Mouse (Mus musculus) neural tube, embryonic 12.5 days (tissue): Measurements from ENCODE around the gene Ttyh2. TPM values are rescaled to one million over a fixed set of nuclear protein-coding genes. Genes with fewer than 3 reads are reported as not detected.
A peak's percentile ranks its signal among the peaks of the same experiment; 100 is the strongest.

Experiments used
- ATAC-seq: fragments of 200-750 bp; cut with Nextera tagmentation; 2 replicates; pipeline ENCODE4 v1.8.0; 2017; ENCODE audit warnings: low read depth, mild to moderate bottlenecking, moderate TSS enrichment, moderate library complexity; ENCODE audit not compliant: low FRiP score
- H3K27ac ChIP-seq: fragments of 300-500 bp; sonication (generic); 2 replicates; pipeline ENCODE4 v1.5.1; 2016
- H3K27me3 ChIP-seq: fragments of 300-500 bp; sonication (generic); replicated peaks from 2 replicates; pipeline ENCODE4 v1.6.1; 2016; ENCODE audit warnings: mild to moderate bottlenecking
- H3K36me3 ChIP-seq: fragments of 300-500 bp; sonication (generic); 2 replicates; pipeline ENCODE4 v1.6.1; 2016; ENCODE audit warnings: mild to moderate bottlenecking
- H3K4me1 ChIP-seq: fragments of 300-500 bp; sonication (generic); 2 replicates; pipeline ENCODE4 v1.6.1; 2016
- H3K4me2 ChIP-seq: fragments of 300-500 bp; sonication (generic); replicated peaks from 2 replicates; pipeline ENCODE4 v1.6.1; 2016; ENCODE audit warnings: mild to moderate bottlenecking
- H3K4me3 ChIP-seq: fragments of 300-500 bp; sonication (generic); 2 replicates; pipeline ENCODE4 v1.5.1; 2016
- H3K9ac ChIP-seq: fragments of 300-500 bp; sonication (generic); 2 replicates; pipeline ENCODE4 v1.6.1; 2016; ENCODE audit warnings: mild to moderate bottlenecking
- H3K9me3 ChIP-seq: fragments of 300-500 bp; sonication (generic); 2 replicates; pipeline ENCODE4 v1.6.1; 2016; ENCODE audit warnings: mild to moderate bottlenecking
- WGBS: fragments of 180-500 bp; shearing (Covaris S2); methylation state at CpG from one replicate; pipeline ENCODE4 v1.1.7; 2016; 5-methylcytosine and 5-hydroxymethylcytosine counted together
- polyA plus RNA-seq: library from polyadenylated mRNA; unstranded; fragments of >200 nt; fragmentation: Nextera tagmentation; extraction: Ambion mirVana; gene quantifications from 2 replicates; pipeline ENCODE4 v1.2.1, GENCODE M21; 2016

Ttyh2 gene
- 21.6 and 23.8 TPM in 2 replicates for polyA plus RNA-seq

DNA sequence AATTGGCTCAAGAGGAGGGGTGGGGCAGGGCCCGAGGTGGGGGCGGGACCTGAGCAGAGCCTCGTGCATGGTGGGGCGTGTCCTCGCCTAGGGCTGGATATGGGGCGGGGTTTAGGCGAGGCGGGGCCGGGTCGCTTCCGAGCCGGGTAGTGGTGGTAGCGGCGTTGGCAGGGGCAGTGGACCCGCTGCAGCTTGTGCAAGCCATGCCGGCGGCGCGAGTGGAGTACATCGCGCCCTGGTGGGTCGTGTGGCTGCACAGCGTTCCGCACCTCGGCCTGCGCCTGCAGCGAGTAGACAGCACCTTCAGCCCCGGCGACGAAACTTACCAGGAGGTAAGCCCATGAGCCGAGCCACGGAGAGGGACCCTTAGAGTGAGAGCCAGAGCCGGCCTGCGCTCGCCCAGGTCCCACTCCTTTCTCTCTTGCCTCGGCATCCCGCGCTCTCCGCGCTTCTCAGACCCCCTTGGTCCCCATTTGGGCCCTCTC, at the start of gene Ttyh2:
Ttyh2 (plus strand) TSS at position 91 of the 485 bp plus-strand sequence.
- Histone ChIP-seq H3K36me3 (peaks cover 36% of the 10 kb centered on the region), H3K4me2 (peak within 1 kb of the TSS; percentile 91), H3K9ac (peak within 1 kb of the TSS; percentile 71), H3K27me3 (peaks cover 6% of the 10 kb centered on the region; the same call in 1 of the 2 replicates), H3K9me3 (no peaks in the 10 kb centered on the region), H3K4me1 (peaks cover 40% of the 10 kb centered on the region), H3K4me3 (peak within 1 kb of the TSS; percentile 53), H3K27ac (no peak within 1 kb of the TSS)
- under 1% methylated on average over 40 of the region's 40 CpGs for WGBS
- ATAC-seq = peak; percentile 86

DNA sequence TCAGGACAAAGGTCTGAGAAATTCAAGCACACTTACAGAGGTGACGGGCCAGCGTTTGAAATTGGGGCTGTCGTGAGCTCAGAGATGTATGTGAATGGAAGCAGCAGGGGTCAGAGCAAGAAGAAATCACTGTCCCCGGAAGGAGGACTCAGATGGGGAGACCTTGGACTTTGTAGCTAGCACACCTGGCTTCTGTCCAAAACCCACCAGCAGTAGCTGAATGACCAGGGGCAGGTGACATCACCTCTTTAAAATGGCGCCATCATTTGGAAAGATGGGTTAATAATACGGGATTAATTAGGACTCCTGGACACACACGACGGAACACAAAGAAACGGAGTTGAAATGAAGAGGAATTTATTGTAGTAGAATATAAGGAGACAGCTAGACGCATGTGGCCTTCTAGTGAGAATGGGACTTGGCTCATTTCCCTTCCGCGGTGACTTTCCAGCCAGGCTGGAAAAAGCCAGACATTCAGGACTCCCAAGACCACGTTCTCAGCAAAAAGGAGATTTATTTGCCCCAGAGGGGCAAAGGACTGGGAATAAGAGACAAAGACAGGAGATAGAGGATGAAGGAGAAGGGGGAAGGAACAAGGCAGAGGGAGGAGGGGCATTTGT, 49.0 kb upstream of the Ttyh2 start:
- WGBS = 49% methylated on average over 13 of the region's 13 CpGs
- no peaks in the 10 kb centered on the region for H3K27me3 ChIP-seq
- peaks cover 8% of the 10 kb centered on the region; the same call in 1 of the 2 replicates for H3K9me3 ChIP-seq
- no peak overlapping the region for H3K27ac ChIP-seq
- no peaks in the 10 kb centered on the region for H3K36me3 ChIP-seq
- H3K4me1 ChIP-seq = peaks cover 3% of the 10 kb centered on the region; the same call in 1 of the 2 replicates
- no peak overlapping the region for H3K4me3 ChIP-seq
- H3K4me2 ChIP-seq = no peak overlapping the region
- no peak for ATAC-seq
- H3K9ac ChIP-seq = no peak overlapping the region

DNA sequence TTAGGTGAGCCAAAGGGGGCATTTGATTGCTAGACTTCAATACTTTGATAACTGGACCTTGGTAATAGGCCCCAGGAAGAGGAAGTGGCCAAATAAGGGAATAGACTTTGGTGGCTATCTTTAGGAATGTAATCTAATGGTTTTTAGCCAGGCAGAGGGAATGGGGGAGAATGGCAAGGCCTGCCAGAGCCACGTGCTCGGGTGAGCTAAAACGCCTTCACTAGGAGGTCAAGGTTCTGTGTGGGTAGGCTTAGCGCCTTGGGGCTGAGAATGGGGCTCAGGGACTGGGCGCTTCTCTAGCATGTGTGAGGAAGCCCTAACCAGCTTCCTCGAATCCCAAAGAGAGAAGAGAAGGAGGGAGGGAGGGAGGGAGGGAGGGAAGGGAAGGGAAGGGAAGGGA, 48.2 kb upstream of the Ttyh2 start:
- Histone ChIP-seq H3K27me3 (no peaks in the 10 kb centered on the region), H3K4me3 (no peak overlapping the region), H3K36me3 (no peaks in the 10 kb centered on the region), H3K27ac (no peak overlapping the region), H3K9ac (no peak overlapping the region), H3K4me2 (no peak overlapping the region), H3K9me3 (peaks cover 8% of the 10 kb centered on the region; the same call in 1 of the 2 replicates), H3K4me1 (peaks cover 3% of the 10 kb centered on the region; the same call in 1 of the 2 replicates)
- ATAC-seq = no peak
- 89% methylated on average over 6 of the region's 6 CpGs for WGBS

DNA sequence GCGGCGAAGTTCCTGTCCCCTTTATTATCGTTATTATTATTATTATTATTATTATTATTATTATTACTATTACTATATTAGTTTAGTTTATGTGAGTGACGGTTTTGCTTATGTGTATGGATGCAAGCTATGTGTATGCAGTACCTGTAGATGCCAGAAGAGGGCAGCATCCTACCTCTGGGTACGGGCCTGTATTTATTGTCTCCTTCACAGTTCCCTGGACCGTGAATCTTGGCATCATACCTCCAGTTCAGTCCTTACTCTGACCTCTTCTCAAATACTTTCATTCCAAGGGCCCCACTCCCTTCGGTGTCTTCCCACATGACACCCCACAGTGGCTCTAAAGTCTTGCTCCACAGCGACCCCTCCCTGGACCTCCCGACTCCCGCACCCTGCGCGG, 47.2 kb upstream of the Ttyh2 start:
- H3K4me3 ChIP-seq = no peak overlapping the region
- whole genome bisulfite sequencing = 84% methylated on average over 12 of the region's 12 CpGs
- H3K4me2 ChIP-seq = no peak overlapping the region
- H3K27ac ChIP-seq = no peak overlapping the region
- no peak overlapping the region for H3K9ac ChIP-seq
- no peak for ATAC-seq
- H3K9me3 ChIP-seq = peaks cover 8% of the 10 kb centered on the region; the same call in 1 of the 2 replicates
- H3K27me3 ChIP-seq = no peaks in the 10 kb centered on the region
- H3K4me1 ChIP-seq = peaks cover 3% of the 10 kb centered on the region; the same call in 1 of the 2 replicates
- no peaks in the 10 kb centered on the region for H3K36me3 ChIP-seq

DNA sequence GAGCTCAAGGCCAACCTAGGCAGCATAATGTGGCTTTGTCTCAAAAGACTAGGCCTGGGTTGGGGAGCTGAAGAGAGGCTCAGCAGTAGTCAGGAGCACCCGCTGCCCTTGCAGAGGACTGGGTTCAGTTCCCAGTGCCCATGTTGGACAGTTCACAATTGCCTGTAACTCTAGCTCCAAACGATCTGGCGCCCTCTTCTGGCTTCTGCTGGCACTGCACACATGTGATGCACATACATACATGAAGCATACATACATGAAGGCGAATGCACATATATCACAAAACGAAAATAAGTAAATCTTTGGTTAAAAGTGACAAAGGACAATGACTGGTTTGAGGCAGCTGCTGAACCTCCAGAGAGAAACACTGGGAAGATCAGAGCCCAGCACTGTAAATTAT, 45.2 kb upstream of the Ttyh2 start:
- Histone ChIP-seq H3K9ac (no peak overlapping the region), H3K4me2 (no peak overlapping the region), H3K4me1 (peaks cover 3% of the 10 kb centered on the region; the same call in 1 of the 2 replicates), H3K36me3 (no peaks in the 10 kb centered on the region), H3K27me3 (no peaks in the 10 kb centered on the region), H3K9me3 (peaks cover 8% of the 10 kb centered on the region; the same call in 1 of the 2 replicates), H3K4me3 (no peak overlapping the region), H3K27ac (no peak overlapping the region)
- 83% methylated on average over 5 of the region's 5 CpGs for WGBS
- ATAC-seq = no peak

DNA sequence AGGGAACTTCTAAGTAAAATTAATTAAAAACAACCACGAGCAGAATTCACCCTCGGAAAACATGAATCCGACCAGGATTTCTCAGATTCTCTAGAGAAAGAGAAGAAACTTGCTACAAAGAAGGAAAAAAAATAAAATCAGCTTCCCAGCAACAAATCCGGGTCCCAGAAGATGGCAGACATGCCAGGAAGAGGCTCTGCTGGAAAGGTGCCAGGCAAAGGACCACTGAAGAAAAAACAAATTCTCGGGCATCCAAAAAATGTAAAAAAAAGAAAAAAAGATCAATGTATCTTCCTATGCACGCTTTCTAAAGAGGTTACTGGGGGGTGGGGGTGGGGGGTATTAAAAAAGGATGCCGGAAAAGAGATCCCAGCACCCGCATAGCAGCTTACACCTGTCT, 43.0 kb upstream of the Ttyh2 start:
- Histone ChIP-seq H3K4me2 (no peak overlapping the region), H3K36me3 (no peaks in the 10 kb centered on the region), H3K27ac (no peak overlapping the region), H3K27me3 (0 out of 2 replicates have a peak, but pooled peaks cover 5% of the 10 kb centered on the region), H3K9ac (no peak overlapping the region), H3K4me3 (no peak overlapping the region), H3K4me1 (peaks cover 14% of the 10 kb centered on the region), H3K9me3 (peaks cover 8% of the 10 kb centered on the region; the same call in 1 of the 2 replicates)
- WGBS = 81% methylated on average over 8 of the region's 8 CpGs
- no peak for ATAC-seq

DNA sequence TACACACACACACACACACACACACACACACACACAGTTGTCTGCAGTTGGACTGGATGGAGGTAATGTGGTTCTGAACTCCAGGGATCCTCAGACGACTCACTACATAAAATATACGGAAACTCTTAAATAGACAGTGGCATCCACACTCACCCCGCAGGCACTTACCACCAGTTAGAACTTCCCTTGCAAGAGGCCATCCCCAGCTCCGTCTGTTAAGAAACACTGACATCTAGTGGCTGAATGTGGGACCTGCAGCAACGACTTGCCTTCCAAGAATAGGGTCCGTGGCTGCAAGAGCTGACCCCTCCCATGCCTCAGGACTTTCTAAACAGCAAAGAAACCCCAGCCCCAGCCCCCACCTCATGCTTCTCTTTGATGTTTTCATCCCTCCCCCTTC, 38.9 kb upstream of the Ttyh2 start:
- Histone ChIP-seq H3K9me3 (no peaks in the 10 kb centered on the region), H3K27ac (no peak overlapping the region), H3K36me3 (no peaks in the 10 kb centered on the region), H3K9ac (no peak overlapping the region), H3K4me3 (no peak overlapping the region), H3K27me3 (peaks cover 25% of the 10 kb centered on the region), H3K4me2 (peak overlapping the region; percentile 43), H3K4me1 (peaks cover 28% of the 10 kb centered on the region)
- ATAC-seq = peak; percentile 65; the same call in 1 of the 2 replicates
- whole genome bisulfite sequencing = 0% methylated on average over 6 of the region's 6 CpGs

DNA sequence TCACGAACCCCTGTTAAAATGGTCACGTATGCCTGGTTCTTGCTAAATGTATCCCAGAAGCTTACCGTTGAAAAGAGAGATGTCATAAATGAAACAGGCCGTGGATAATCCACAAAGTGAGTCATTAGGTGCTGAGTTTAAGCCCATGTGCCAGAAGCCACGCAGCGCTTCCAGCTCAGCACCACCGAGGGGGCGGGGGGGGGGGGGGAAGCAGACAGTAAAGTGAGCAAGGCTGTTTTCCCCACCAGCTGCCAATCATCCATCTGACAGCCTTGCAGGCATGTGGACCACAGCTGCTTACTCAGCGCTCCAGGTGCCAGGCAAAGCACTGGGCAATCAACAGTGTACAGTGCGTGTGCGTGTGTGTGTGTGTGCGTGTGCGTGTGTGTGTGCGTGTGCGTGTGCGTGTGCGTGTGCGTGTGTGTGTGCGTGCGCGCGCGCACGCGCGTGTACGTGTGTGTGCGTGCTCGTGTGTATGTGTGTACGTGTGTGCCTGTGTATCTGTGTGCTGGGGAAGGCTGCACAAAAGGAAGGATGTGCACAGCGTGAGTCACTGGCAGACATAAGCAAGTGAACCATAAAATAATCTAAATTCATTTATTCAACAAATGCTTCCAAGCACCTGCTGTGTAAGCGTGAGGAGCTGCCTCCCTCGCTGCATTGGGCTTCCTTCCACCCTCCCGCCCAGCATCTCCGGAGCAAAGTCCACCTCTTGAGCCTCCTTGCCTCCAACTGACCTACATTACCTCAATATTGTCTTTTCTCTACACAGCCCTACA, 38.3 kb upstream of the Ttyh2 start:
- H3K9me3 ChIP-seq = no peaks in the 10 kb centered on the region
- no peaks in the 10 kb centered on the region for H3K36me3 ChIP-seq
- no peak overlapping the region for H3K4me3 ChIP-seq
- H3K27me3 ChIP-seq = peaks cover 25% of the 10 kb centered on the region
- peak; percentile 58; the same call in 1 of the 2 replicates for ATAC-seq
- H3K9ac ChIP-seq = no peak overlapping the region
- H3K4me1 ChIP-seq = peaks cover 28% of the 10 kb centered on the region
- H3K4me2 ChIP-seq = peak overlapping the region; percentile 43
- 61% methylated on average over 35 of the region's 35 CpGs for WGBS
- H3K27ac ChIP-seq = no peak overlapping the region

DNA sequence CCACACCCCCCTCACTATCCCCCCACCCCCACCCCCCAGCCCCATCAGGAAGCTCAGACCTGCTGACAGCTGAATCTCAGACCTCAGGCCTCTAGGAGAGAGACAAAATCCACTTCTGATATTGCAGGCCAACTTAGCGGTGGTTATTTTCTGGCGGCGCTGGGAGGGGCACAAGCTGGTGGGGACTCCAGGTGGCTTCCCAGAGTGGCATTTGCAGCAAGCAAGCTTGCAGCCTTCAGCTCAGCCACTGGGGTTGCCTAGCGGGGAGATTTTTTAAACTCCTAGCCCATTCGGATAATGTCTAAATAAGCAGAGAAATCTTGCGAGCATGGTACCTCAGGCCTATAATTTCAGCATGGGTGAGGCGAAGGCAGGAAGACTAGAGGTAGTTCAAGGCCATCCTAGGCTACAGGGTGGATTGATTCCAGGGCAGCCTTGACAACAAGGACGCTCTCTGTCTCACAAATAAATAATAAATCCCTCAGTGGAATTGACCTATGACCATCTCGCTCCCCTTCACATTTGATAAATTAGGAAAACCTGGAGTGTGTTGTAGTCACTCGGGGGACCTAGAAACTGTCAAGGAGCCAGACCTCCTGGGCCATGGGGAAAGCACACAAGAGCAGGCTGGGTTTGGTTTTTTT, 36.5 kb upstream of the Ttyh2 start:
- H3K4me2 ChIP-seq = no peak overlapping the region
- H3K9me3 ChIP-seq = no peaks in the 10 kb centered on the region
- peaks cover 28% of the 10 kb centered on the region for H3K4me1 ChIP-seq
- H3K27me3 ChIP-seq = peaks cover 25% of the 10 kb centered on the region
- H3K27ac ChIP-seq = no peak overlapping the region
- no peaks in the 10 kb centered on the region for H3K36me3 ChIP-seq
- no peak overlapping the region for H3K9ac ChIP-seq
- WGBS = 61% methylated on average over 10 of the region's 10 CpGs
- no peak overlapping the region for H3K4me3 ChIP-seq
- ATAC-seq = no peak

DNA sequence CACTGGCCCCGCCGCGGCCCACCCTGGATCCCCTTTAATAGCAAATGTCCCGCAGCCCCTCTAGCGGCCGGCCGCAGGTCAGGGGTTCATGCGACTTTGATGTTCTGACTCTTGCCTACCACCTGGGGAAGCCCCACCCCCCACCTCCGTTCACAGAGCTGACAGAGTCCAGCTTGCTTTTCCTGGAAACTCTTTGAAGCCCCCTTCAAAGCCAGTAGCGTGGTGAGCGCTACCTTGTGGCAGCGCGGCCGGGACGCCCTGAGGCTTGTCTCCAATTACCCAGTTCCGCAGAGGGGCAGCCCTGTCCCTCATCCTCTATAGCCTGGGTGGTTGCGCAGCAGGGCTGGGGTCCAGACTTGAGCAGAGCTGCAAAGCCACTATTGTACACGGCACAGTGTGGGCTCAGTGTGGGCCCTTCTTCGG, 35.5 kb upstream of the Ttyh2 start:
- no peaks in the 10 kb centered on the region for H3K9me3 ChIP-seq
- no peaks in the 10 kb centered on the region for H3K36me3 ChIP-seq
- no peak overlapping the region; the same call in 1 of the 2 replicates for H3K4me3 ChIP-seq
- H3K27ac ChIP-seq = no peak overlapping the region
- peaks cover 25% of the 10 kb centered on the region for H3K27me3 ChIP-seq
- H3K9ac ChIP-seq = no peak overlapping the region
- H3K4me1 ChIP-seq = peaks cover 28% of the 10 kb centered on the region
- H3K4me2 ChIP-seq = peak overlapping the region; percentile 34
- ATAC-seq = no peak
- WGBS = 2% methylated on average over 19 of the region's 19 CpGs

DNA sequence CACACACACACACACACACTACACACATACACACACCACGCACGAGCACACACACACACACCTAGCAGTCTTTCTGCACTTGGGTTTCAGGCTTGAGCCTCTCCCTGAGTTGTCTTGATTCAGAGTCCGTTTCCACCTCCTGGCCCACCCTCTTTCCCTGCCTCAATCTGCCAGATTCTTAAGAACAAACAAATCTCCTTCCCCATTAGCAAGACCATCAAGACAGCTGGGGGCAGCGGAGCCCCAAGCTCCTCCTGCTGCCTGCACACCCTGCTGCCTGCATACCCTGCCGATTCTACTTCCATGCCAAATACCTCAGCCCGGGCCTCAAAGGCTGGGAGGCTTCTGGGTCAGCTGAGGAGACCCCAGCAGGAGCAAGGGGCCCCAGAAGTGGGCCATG, 34.6 kb upstream of the Ttyh2 start:
- Histone ChIP-seq H3K36me3 (no peaks in the 10 kb centered on the region), H3K4me1 (peaks cover 28% of the 10 kb centered on the region), H3K4me3 (no peak overlapping the region), H3K9ac (no peak overlapping the region), H3K4me2 (no peak overlapping the region), H3K9me3 (no peaks in the 10 kb centered on the region), H3K27me3 (peaks cover 24% of the 10 kb centered on the region), H3K27ac (no peak overlapping the region)
- no peak for ATAC-seq
- WGBS = 39% methylated on average over 6 of the region's 6 CpGs

DNA sequence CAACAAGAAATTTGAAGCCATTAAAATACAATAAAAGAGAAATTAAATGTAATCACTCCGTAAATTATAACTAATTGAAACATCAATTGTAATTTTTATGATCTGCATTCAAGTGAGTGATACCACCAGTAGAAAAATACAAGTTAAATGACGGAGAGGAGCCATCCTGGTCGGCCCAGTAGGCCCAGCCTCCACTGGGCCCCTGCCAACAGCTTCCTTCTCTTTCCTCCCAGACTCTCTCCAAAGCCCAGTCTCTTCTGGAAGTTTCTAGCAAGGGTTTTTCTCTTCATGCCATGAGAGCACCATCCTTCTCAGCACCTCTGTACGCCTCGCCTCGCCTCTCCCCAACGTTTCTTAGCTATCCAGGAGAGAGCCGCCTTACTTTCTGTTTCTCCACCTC, 34.1 kb upstream of the Ttyh2 start:
- WGBS = 84% methylated on average over 8 of the region's 8 CpGs
- no peak overlapping the region for H3K9ac ChIP-seq
- H3K9me3 ChIP-seq = 0 out of 2 replicates have a peak, but pooled peaks cover 1% of the 10 kb centered on the region
- peaks cover 23% of the 10 kb centered on the region for H3K27me3 ChIP-seq
- no peak overlapping the region for H3K27ac ChIP-seq
- H3K36me3 ChIP-seq = no peaks in the 10 kb centered on the region
- ATAC-seq = no peak
- no peak overlapping the region for H3K4me3 ChIP-seq
- H3K4me1 ChIP-seq = peaks cover 25% of the 10 kb centered on the region
- no peak overlapping the region for H3K4me2 ChIP-seq
